Mouse (Mus musculus) effector memory CD4-positive, alpha-beta T cell, adult 7 months (primary cell): Measurements from ENCODE around the gene Zcchc3. TPM values are rescaled to one million over a fixed set of nuclear protein-coding genes. Genes with fewer than 3 reads are reported as not detected.

ENCODE experiments used
- polyA plus RNA-seq: library from polyadenylated mRNA; unstranded; fragments of 100-300 nt; shearing (Covaris generic); gene quantifications from one replicate; pipeline ENCODE4 v1.2.1, GENCODE M21; 2017

Gene Zcchc3
- polyA plus RNA-seq = 0.93 TPM

DNA sequence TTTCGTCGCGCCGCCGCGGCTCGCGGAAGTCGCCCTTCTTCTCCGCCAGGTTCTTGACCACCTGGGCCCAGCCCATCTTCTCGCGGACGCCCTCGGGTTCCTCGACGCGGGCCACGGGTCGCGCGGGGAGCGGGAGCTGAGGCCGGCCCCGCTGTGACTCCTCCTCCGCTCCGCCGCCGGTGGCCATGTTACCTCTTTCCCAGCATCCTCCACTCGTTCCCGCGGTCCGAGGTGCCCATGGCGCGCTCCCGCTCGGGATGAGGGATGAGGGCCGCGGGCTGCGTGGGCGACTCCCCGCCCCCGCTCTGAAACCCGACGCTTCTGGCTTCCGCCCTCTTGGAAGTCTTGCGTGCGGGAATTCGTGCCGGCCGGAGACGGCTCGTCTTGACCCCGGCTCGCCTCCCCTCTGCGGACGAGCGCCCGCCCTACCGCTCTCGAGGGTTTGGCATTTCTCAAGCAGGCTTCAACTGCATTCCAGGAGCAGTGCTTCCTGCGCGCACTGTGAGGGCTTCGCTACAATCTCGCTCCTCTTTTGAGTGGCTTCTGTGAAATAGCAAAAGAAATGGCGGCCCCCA is at the start of gene Zcchc3:
Gene Zcchc3 (minus strand): TSS at position 437 of the 575 bp plus-strand sequence.

DNA sequence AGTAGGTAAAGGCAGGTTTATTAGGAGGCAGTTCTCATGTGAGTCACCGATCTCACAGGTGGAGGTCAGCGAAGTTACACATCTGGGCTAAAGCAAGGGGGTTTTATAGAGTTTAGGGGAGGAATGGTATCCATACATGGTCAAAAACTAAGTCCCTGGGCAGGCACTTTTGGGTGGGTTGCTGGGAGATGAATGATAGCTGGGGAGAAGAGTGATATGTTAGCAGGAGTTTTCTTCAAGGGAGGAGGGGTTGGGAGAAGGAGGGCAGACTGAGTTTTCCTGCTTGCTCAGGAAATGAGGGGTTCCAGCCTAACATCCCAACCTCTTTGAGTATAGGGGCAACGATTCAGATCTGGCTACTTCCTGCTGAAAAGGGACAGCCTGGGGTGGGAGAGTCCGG is 460 bp upstream of the Zcchc3 start, which contains the start of gene 6820408C15Rik:
Gene 6820408C15Rik (plus strand): TSS at position 301 of the 400 bp plus-strand sequence.

DNA sequence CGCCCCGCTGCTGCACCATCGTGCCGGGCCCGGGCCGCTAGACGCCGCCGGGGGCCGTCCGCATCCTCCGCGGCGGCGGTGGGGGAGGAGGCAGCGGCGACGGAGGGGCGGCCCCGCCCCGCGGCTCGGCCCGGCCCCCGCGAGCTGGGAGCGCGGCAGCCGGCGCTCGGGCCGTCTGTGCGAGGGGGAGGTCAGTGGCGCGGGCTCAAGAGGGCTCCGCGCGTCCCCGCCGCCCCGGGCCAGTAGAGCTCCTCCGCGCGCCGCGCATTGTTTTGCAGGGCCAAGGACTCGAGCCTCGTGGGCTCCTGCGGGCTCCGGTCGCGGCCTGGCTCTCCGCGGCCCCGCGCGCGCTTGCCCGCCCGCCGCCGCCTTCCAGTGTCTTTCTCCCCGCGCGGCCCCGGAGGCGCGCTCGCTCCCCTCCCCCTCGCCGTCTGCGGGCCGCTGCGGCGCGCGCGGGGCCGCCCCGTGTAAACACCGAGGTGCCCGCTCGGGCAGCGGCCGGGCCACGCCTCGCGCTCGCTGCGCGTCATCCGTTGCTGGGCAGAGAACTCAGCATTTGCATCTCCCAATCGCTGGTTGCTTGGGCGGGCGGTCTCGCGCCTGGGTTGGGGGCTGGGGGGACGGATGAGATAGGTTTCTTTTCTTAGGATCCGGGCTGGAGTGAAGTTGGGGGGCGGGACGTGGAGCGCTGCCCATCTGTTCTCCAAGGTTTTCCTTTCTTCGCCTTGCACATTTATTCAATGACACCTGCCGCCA is 17.0 kb downstream of the Zcchc3 start, which contains the start of gene Sox12:
Gene Sox12 (minus strand): TSS at position 384 of the 756 bp plus-strand sequence.

DNA sequence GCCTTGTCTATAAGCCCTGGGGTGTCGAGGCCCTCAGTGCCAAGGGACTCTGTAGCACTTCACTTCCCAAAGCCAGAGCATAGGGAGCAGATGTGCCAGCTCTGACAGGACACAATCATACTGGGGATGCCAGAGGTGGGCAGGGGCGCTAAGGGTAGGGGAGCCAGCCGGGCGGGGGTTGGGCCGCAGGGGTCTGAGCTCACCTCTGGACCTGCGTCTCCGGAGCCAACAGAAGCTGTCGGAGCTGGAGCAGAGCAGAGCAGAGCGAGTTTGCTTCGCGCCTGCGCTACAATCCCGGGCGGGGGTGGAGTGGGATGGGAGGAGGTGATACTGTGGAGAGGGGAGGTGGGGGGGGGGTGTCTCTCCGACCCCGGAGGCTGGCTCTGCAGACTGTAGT is 38.5 kb downstream of the Zcchc3 start, which contains the start of gene Nrsn2:
Gene Nrsn2 (minus strand): TSS at position 294 of the 397 bp plus-strand sequence.

Other genes with a start within 250 kb of the Zcchc3 start
- gene Csnk2a1, start 188.2 kb downstream of the Zcchc3 start, polyA plus RNA-seq = 34.2 TPM
- gene Tbc1d20, start 121.2 kb downstream of the Zcchc3 start, polyA plus RNA-seq = 66.3 TPM
- gene Rbck1, start 82.4 kb downstream of the Zcchc3 start, polyA plus RNA-seq = 268 TPM
- 5.6 TPM for gene Trib3, start 71.0 kb downstream of the Zcchc3 start, polyA plus RNA-seq
- gene Nrsn2, start 38.4 kb downstream of the Zcchc3 start, polyA plus RNA-seq = not detected
- gene Sox12, start 17.0 kb downstream of the Zcchc3 start, polyA plus RNA-seq = 0.21 TPM
- 0.62 TPM for gene 6820408C15Rik, start 560 bp upstream of the Zcchc3 start, polyA plus RNA-seq
- gene Defb23, start 49.6 kb upstream of the Zcchc3 start, polyA plus RNA-seq = not detected
- gene Defb20, start 62.0 kb upstream of the Zcchc3 start, polyA plus RNA-seq = not detected
- gene Defb22, start 75.1 kb upstream of the Zcchc3 start, polyA plus RNA-seq = not detected
- gene Defb26, start 96.7 kb upstream of the Zcchc3 start, polyA plus RNA-seq = not detected
- gene Defb28, start 103.2 kb upstream of the Zcchc3 start, polyA plus RNA-seq = not detected
- not detected for gene Defb29, start 125.1 kb upstream of the Zcchc3 start, polyA plus RNA-seq
- gene Gm17416, start 154.3 kb upstream of the Zcchc3 start, polyA plus RNA-seq = not detected
- not detected for gene Defb21, start 157.7 kb upstream of the Zcchc3 start, polyA plus RNA-seq
- 1.1 TPM for gene Defb19, start 165.3 kb upstream of the Zcchc3 start, polyA plus RNA-seq
- not detected for gene Defb45, start 184.4 kb upstream of the Zcchc3 start, polyA plus RNA-seq
- not detected for gene Defb36, start 189.3 kb upstream of the Zcchc3 start, polyA plus RNA-seq
- not detected for gene Defb25, start 208.0 kb upstream of the Zcchc3 start, polyA plus RNA-seq
- gene Rem1, start 211.9 kb upstream of the Zcchc3 start, polyA plus RNA-seq = not detected